Mouse (Mus musculus) frontal cortex, postnatal 14 days (tissue): ENCODE results near the gene Nynrin.

ENCODE experiments used
- DNase-seq, 2 experiments: peaks; one replicate each; pipeline ENCODE4 v3.0.0; 2022; ENCODE audit warnings: low spot score in 2 of 2

Gene Nynrin

GRCm38 (mm10) chr14:55878316-55878940 lies 24.6 kb downstream of the Nynrin start:
- DNase-seq, result no peak

DNA sequence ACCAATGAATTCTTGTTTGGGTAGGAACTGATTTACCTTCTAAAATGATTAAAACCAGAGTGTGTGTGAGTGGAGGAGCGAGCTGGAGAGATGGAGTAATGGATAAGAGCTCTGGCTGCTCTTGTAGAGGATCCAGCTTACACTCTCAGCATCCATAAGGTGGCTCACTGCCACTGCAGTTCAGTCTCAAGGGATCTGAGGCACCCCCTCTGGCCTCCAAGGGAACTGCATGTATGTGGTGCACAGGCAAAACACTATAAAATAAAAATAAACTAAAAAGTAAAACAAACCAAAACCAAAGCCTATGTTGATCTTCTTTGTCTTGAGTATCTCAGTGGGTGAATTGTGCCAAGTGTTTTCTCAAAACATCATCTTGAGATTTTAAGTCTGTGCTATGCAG lies 25.8 kb downstream of the Nynrin start:
- peak; percentile 55 to 75 for DNase-seq

DNA sequence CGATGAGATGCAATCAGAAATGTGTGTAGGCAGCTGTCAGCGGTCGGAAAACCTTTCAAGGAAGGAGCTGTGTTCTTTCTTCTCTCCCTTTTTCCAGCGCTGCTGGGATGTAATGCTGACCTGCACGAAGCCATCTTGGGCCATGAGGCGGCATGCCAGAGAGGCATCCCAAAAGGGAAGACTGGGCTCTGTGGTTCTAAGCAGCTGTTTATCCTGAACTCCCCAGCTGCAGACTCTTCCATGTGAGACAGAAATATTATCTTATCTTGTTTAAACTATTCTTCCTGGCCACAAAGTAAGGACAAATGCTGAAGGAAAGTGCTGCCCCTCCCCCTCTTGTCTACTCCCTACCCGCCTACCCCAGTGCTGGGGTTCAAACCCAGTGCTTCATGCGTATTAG lies 27.2 kb downstream of the Nynrin start:
- no peak for DNase-seq

GRCm38 (mm10) chr14:55882171-55882641 lies 28.4 kb downstream of the Nynrin start:
- DNase-seq, result no peak

GRCm38 (mm10) chr14:55883149-55883661 lies 29.4 kb downstream of the Nynrin start:
- no peak for DNase-seq

DNA sequence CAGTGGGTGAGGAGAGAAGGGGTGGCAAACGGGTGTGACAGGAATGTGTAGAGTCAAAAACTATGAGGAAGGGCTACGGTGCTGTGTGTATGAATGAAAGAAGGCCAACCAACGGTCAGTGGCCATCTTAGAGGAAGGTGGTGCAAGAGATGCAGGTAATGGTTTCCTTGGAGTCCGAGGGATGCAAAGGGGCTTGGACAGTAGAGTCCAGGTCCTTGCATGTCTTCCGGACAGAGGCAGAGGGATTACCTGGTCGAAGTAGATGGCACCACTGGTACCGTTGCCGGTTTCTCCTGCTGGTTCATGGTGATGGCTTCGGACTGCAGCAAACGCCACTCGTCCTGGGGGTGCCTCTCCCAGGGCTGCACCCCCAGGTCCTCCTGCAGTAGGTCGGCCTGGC lies 29.9 kb downstream of the Nynrin start:
- DNase-seq, result no peak

DNA sequence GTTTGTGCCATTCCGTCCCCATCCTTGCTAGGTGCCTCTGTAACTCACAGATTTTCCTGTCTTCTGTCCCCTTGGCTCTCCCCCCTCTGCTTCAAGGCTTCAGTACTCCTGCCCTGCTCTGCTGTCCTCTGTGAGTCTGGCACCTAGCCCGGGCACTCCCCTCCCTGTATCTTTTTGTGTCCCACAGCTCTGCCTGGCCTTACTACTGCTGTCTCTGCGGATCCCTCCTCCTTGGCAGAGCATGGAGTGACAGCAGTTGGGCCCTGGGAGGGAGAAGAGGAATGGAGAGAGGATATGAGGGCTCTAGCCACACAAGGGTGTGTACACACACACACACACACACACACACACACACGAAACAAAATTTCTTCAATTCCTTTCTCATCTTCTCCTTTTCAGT lies 30.4 kb downstream of the Nynrin start, which contains the start of gene Cbln3:
Gene Cbln3 (minus strand): TSS at position 227 of the 400 bp plus-strand sequence.
- no peak for DNase-seq

DNA sequence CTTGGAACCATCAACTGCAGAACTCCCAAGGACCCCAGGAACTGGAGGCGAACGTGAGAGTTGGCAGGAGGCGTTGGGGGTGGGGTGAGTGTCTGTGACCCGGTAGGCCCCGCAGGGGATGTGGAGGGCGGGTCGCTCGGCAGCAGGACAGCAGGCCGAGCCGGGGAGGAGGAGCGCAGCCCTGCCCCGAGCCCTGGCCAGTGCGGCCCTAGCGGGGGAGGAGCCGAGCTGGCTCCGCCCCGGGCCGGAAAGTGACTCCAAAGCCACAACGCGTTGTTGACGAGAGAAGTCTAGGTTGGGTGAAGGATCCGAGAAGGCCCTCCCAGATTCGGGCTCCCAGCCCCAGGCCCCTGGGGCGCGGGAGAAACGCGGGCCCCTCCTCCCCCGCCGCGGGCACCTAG lies 30.9 kb downstream of the Nynrin start, which contains the start of gene Khnyn:
Gene Khnyn (plus strand): TSS at position 235 of the 401 bp plus-strand sequence.
- peak; percentile 69 for DNase-seq

DNA sequence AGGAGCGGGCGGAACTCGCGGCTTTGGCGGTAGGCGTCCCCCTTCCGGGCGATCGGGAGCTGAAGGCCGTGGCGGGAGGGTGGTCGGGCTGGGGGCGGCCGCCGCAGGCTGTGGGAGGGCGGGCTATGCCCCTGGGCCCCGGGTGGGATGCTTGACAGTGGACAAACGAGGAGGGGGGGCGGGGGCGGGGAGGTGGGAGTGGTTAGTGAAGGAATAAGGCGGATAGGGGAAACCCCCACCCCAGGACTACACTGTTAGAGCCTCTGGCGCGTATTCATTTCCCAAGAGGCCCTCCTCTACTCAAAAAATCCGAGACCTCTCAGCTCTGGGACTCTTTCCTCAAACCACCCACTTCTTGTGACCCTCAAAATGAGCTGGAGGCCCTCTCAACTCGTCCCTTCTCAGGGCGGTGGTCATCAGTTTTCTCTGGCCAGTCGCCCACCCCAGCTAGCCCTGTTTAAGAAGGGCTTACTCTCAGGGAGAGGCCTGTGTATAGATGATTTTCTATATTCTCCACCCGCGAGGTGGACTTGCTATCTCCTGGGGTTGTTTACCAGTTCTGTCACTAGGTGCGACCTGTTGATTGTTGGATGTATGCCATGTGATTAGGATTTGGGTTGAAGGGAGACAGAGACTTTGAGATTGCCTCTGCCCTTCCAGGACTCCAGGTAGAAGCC lies 31.4 kb downstream of the Nynrin start:
- DNase-seq, result no peak

GRCm38 (mm10) chr14:55885791-55886271 lies 32.0 kb downstream of the Nynrin start:
- no peak for DNase-seq

GRCm38 (mm10) chr14:55886571-55887382 lies 33.0 kb downstream of the Nynrin start:
- no peak for DNase-seq

GRCm38 (mm10) chr14:55897671-55898070 lies 43.9 kb downstream of the Nynrin start:
- DNase-seq, result no peak

GRCm38 (mm10) chr14:55898947-55899346 lies 45.1 kb downstream of the Nynrin start:
- DNase-seq, result no peak

DNA sequence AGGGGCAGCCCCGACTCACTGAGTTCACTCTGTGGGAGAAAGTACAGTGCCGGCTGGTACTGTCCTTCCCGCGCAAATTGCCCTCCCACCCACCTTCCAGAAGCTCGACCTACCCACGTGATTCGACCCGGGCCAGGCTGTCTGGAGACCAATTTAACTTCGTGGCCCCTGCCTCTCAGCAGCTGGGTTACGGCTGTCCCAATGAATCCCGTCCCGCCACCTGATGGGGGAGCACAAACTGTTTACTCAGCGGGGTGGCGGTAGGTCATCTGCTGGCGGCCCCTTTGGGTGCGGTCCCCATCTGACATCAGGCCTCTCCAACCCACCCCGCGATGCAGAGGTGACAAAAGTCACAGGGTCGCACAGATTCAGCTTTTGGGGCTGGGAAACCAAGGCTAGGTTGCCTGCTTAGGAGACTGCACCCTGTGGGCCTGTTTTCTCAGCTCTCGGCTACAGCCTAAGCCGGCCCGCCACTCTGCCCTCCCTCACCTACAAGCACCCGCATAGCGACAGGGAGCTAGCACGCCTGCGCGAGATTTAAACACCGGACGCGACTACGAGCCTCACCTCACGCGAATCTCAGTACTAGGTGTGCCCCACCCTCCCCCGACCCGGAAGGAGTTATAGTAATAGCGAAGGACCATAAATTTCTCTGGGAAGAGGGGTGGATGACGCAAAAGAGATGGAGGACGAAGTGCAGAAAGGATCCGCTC lies 46.0 kb downstream of the Nynrin start, which contains the start of gene Sdr39u1:
Gene Sdr39u1 (minus strand): TSS at position 593 of the 713 bp plus-strand sequence.
- DNase-seq, result peak; percentile 76 to 82

DNA sequence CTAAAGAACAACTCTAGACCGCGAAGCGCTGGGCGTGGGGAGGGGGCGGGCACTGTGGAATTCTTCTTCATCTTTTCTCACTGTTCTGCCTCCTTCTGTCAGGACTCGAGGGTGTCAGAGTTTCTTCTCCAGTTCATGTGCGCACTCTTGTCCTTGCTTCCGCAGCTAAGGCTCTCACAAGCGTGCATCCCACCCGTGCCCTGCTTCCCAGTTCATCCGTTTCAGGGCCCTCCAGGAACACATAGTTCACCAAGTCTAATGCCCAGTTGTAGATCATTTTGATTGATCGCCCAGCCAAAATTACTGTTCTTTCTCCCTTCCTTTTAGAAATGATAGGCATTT lies 46.6 kb downstream of the Nynrin start:
- no peak for DNase-seq

- DNase-seq, result no peak
Observed at GRCm38 (mm10) chr14:55905518-55905917, 51.7 kb downstream of the Nynrin start.

- DNase-seq, result no peak
Observed at GRCm38 (mm10) chr14:55913406-55913805, 59.6 kb downstream of the Nynrin start.

DNA sequence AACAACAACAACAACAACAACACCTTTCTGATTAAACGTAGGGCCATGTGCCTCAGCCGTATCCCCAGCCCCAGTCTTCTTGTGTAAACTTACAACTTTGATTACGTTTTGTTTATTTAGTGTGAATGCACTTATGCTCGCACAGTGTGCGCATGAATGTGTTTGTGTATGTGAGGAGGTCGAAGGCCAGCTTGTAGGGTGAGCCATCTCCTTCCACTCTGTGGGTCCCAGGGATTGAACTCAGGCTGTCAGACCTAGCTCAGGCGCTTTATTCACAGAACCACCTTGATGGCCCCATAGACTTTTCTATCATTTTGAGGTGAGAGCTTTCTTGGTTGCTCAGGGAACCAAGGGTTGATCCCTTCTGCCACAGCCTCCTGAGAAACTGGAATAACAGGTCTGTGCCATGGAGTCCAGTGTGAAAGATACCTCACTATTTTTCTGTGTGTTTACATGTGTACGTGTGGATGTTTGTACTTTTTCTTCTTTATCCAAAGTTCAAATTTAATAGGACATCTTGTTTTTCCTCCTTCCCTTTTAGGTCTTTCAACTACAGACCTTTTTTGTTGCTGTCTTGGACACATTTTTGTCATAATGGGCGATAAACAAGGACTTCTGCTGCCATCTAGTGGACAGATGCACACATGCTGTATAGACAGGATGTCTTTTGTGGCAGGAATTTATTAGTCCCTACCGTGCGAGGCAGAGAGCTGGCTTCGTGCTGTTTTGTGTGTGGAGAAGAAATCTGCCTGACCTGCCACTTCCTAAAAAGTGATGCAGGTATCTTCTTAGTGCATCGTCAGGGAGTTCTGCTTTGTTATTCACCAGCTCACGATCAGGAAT lies 64.7 kb downstream of the Nynrin start:
- peak in 1 of 2 experiments; percentile 61 for DNase-seq

- DNase-seq, result no peak
Observed at GRCm38 (mm10) chr14:55922475-55923232, 68.8 kb downstream of the Nynrin start.
